Mouse (Mus musculus) cerebellum, adult 2 months (tissue): Measurements from ENCODE around the gene Rbm43.

Source experiments
- CTCF ChIP-seq: fragments of 200-500 bp; IDR thresholded peaks from 2 replicates; pipeline ENCODE4 v1.5.1; 2011; ENCODE audit warnings: low read depth, mild to moderate bottlenecking, control low read depth, low read length, moderate library complexity, borderline replicate concordance; ENCODE audit not compliant: insufficient read depth
- POLR2A ChIP-seq: fragments of 200-500 bp; IDR thresholded peaks from 2 replicates; pipeline ENCODE4 v1.6.1; 2011; ENCODE audit warnings: low read length, control low read depth, borderline replicate concordance; ENCODE audit not compliant: insufficient read depth

- TF ChIP-seq CTCF (no peak), POLR2A (no peak)
These were observed 35.9 kb upstream of the Rbm43 start for GRCm38 (mm10) chr2:51970897-51971296.
